ENCODE assay signal across 26 mouse cellular contexts in genomic region chr1:77073071-77073470, GRCm38 (mm10).
A peak's percentile ranks its signal among the peaks of the same experiment; 100 is the strongest.
DNase-seq lines count a peak whose midpoint lies in the region; ATAC-seq and TF ChIP-seq lines count a peak whose summit lies in the region.
"Had no signal": no experiment of that assay in that cellular context is flagged by ENCODE, and none has a peak within 500 bp of the region (broad histone marks: within the 10 kb centered on the region; RNA-seq: fewer than 3 reads in every experiment).

No protein-coding gene starts in this region.

- no peaks in the 10 kb centered on the region for H3K9me3 ChIP-seq in lung, embryonic 16.5 days (ENCODE audit: control insufficient read depth, low read length)
- H3K9me3 ChIP-seq in hindbrain, embryonic 13.5 days, result no peaks in the 10 kb centered on the region
- H3K9me3 ChIP-seq: embryonic facial prominence, embryonic 13.5 days; heart, embryonic 12.5 days; kidney, embryonic 15.5 days; liver, embryonic 12.5 days had no signal

- H3K36me3 ChIP-seq in lung, embryonic 16.5 days (ENCODE audit: control insufficient read depth, insufficient read depth, low read length), result no peaks in the 10 kb centered on the region
- no peaks in the 10 kb centered on the region for H3K36me3 ChIP-seq in hindbrain, embryonic 13.5 days
- H3K36me3 ChIP-seq: embryonic facial prominence, embryonic 13.5 days; heart, embryonic 12.5 days; kidney, embryonic 15.5 days; limb, embryonic 13.5 days; liver, embryonic 12.5 days had no signal

- no peak overlapping the region for H3K27ac ChIP-seq in lung, embryonic 16.5 days (ENCODE audit: low read length)
- H3K27ac ChIP-seq in hindbrain, embryonic 13.5 days, result no peak overlapping the region
- H3K27ac ChIP-seq: embryonic facial prominence, embryonic 13.5 days; kidney, embryonic 15.5 days; limb, embryonic 13.5 days; liver, embryonic 12.5 days had no signal

- no peak overlapping the region for H3K9ac ChIP-seq in lung, embryonic 16.5 days (ENCODE audit: low read length)
- no peak overlapping the region for H3K9ac ChIP-seq in hindbrain, embryonic 13.5 days
- H3K9ac ChIP-seq: embryonic facial prominence, embryonic 13.5 days; heart, embryonic 12.5 days; kidney, embryonic 15.5 days; limb, embryonic 13.5 days; liver, embryonic 12.5 days had no signal

- no peak overlapping the region for H3K4me3 ChIP-seq in lung, embryonic 16.5 days (ENCODE audit: low read length)
- no peak overlapping the region for H3K4me3 ChIP-seq in hindbrain, embryonic 13.5 days
- H3K4me3 ChIP-seq: embryonic facial prominence, embryonic 13.5 days; erythroblast, embryonic 14.5 days; heart, embryonic 12.5 days; kidney, embryonic 15.5 days; limb, embryonic 13.5 days; liver, embryonic 12.5 days had no signal

- peak; percentile 23; the same call in 1 of the 2 replicates for ATAC-seq in lung, embryonic 16.5 days (ENCODE audit: low read depth)
- ATAC-seq in hindbrain, embryonic 13.5 days (ENCODE audit: low FRiP score), result peak; percentile 49
- ATAC-seq: intestine, postnatal 0 days; liver, embryonic 12.5 days had no signal

- TF ChIP-seq CTCF in brain, embryonic 14.5 days (IDR thresholded peaks at IDR 0.05; ENCODE audit: borderline replicate concordance, extremely low read depth, insufficient read depth, insufficient read length), result no peak

- H3K4me1 ChIP-seq in lung, embryonic 16.5 days (replicated peaks; ENCODE audit: control insufficient read depth, insufficient read depth, low read length), result peaks cover 7% of the 10 kb centered on the region; the same call in 1 of the 2 replicates
- peaks cover 8% of the 10 kb centered on the region for H3K4me1 ChIP-seq in hindbrain, embryonic 13.5 days (replicated peaks)
- H3K4me1 ChIP-seq: heart, embryonic 12.5 days; limb, embryonic 13.5 days; liver, embryonic 12.5 days had no signal

- no peak overlapping the region for H3K4me2 ChIP-seq in lung, embryonic 16.5 days (ENCODE audit: low read depth, low read length)
- H3K4me2 ChIP-seq in hindbrain, embryonic 13.5 days, result no peak overlapping the region
- H3K4me2 ChIP-seq: embryonic facial prominence, embryonic 13.5 days; heart, embryonic 12.5 days; kidney, embryonic 15.5 days; limb, embryonic 13.5 days; liver, embryonic 12.5 days had no signal

- peak; percentile 33 for DNase-seq in embryo, embryonic 11 days
- DNase-seq in embryo, embryonic 9.5 days (ENCODE audit: extremely low spot score), result no peak
- no peak for DNase-seq in lung, postnatal 25 days (ENCODE audit: low spot score)
- DNase-seq in brain, embryonic 14.5 days (ENCODE audit: low read depth), result peak; percentile 89
- DNase-seq in retina, postnatal 1 day, result no peak
- DNase-seq in cerebellum, postnatal 4 days (ENCODE audit: low spot score in 2 of 2), result no peak
- DNase-seq: adrenal gland, postnatal 14 days; cerebellum, adult 8-10 months; cerebellum, postnatal 36 days; gastrocnemius, postnatal 10 days; heart, adult 11 months; heart, postnatal 10 days; kidney, postnatal 4 days; lung, adult 18-20 months; lung, postnatal 36 days; thymus, adult 18-20 months; thymus, postnatal 4 days had no signal

- 62% methylated on average over 1 of the region's 1 CpGs for WGBS in lung, embryonic 16.5 days
- 34% methylated on average over 1 of the region's 1 CpGs for WGBS in hindbrain, embryonic 13.5 days

- H3K27me3 ChIP-seq in lung, embryonic 16.5 days (ENCODE audit: control insufficient read depth, insufficient read depth, low read depth, low read length), result no peaks in the 10 kb centered on the region
- 0 out of 2 replicates have a peak, but pooled peaks cover 8% of the 10 kb centered on the region for H3K27me3 ChIP-seq in hindbrain, embryonic 13.5 days
- H3K27me3 ChIP-seq: embryonic facial prominence, embryonic 13.5 days; heart, embryonic 12.5 days; kidney, embryonic 15.5 days; limb, embryonic 13.5 days; liver, embryonic 12.5 days had no signal

- no peak for TF ChIP-seq POLR2A in brain, embryonic 14.5 days (IDR thresholded peaks at IDR 0.05; ENCODE audit: borderline replicate concordance, extremely low read depth, insufficient read depth, insufficient read length, poor library complexity, severe bottlenecking)

Comparison
In these comparisons a context has a peak if more than half of its experiments do, and no peak if none do; other contexts are left out.
1. DNase-seq: peak in embryo, embryonic 11 days (single experiment) and brain, embryonic 14.5 days (single experiment); none in embryo, embryonic 9.5 days (single experiment), lung, postnatal 25 days (single experiment), retina, postnatal 1 day (single experiment) and cerebellum, postnatal 4 days (0 of 2).